Mouse (Mus musculus) MEL (cell line): ENCODE results near the gene Aak1. TPM values are rescaled to one million over a fixed set of nuclear protein-coding genes. Genes with fewer than 3 reads are reported as not detected.

Experiments used
- DNase-seq: peaks from one replicate; pipeline ENCODE4 v3.0.0; 2011; ENCODE audit warnings: low read depth, low spot score
- H3K27ac ChIP-seq: 2 replicates; pipeline ENCODE4 v1.5.1; 2012; ENCODE audit warnings: low read depth, mild to moderate bottlenecking, control low read depth, low read length, moderate library complexity; ENCODE audit not compliant: control insufficient read depth
- H3K27me3 ChIP-seq, 2 experiments: fragments of 150-350 bp in 1 of 2; sonication (generic) in 1 of 2; 2 replicates each; pipeline ENCODE4 v1.6.1; 2012; ENCODE audit warnings: low read length in 2 of 2, mild to moderate bottlenecking in 2 of 2, improper control_type of control experiment in 1 of 2, moderate library complexity in 1 of 2; ENCODE audit not compliant: insufficient read depth in 2 of 2, control insufficient read depth in 1 of 2
- H3K36me3 ChIP-seq, 2 experiments: 2 replicates each; pipeline ENCODE4 v1.6.1; 2012 to 2014; ENCODE audit warnings: low read length in 2 of 2, improper control_type of control experiment in 1 of 2, inconsistent platforms in 1 of 2, mild to moderate bottlenecking in 1 of 2; ENCODE audit not compliant: insufficient read depth in 2 of 2, control insufficient read depth in 1 of 2
- H3K4me1 ChIP-seq, 2 experiments: fragments of 150-350 bp in 1 of 2; sonication (generic) in 1 of 2; 2 replicates each; pipeline ENCODE4 v1.6.1; 2012; ENCODE audit warnings: low read length in 2 of 2, improper control_type of control experiment in 1 of 2, mild to moderate bottlenecking in 1 of 2; ENCODE audit not compliant: insufficient read depth in 2 of 2, control insufficient read depth in 1 of 2
- H3K4me3 ChIP-seq, 2 experiments: fragments of 150-350 bp in 1 of 2; sonication (generic) in 1 of 2; 2 replicates each; pipeline ENCODE4 v1.5.1; 2012; ENCODE audit warnings: low read depth in 2 of 2, low read length in 2 of 2, mild to moderate bottlenecking in 2 of 2, moderate library complexity in 2 of 2, control low read depth in 1 of 2, improper control_type of control experiment in 1 of 2; ENCODE audit not compliant: control insufficient read depth in 1 of 2, insufficient read depth in 1 of 2
- H3K79me2 ChIP-seq: 2 replicates; pipeline ENCODE4 v1.6.1; 2012; ENCODE audit warnings: mild to moderate bottlenecking, low read length, moderate library complexity; ENCODE audit not compliant: control insufficient read depth, poor library complexity, insufficient read depth
- H3K9ac ChIP-seq: 2 replicates; pipeline ENCODE4 v1.6.1; 2012; ENCODE audit warnings: low read depth, mild to moderate bottlenecking, control low read depth, low read length, moderate library complexity; ENCODE audit not compliant: control insufficient read depth, poor library complexity, severe bottlenecking
- H3K9me3 ChIP-seq: fragments of 150-350 bp; sonication (generic); replicated peaks from 2 replicates; pipeline ENCODE4 v1.6.1; 2012; ENCODE audit warnings: mild to moderate bottlenecking, low read length, improper control_type of control experiment, moderate library complexity; ENCODE audit not compliant: insufficient read depth
- CHD1 ChIP-seq: IDR thresholded peaks from 2 replicates; pipeline ENCODE4 v1.6.1; 2012; ENCODE audit warnings: low read depth, mild to moderate bottlenecking, inconsistent platforms, low read length, improper control_type of control experiment
- EP300 ChIP-seq, 2 experiments: IDR thresholded peaks; 2 replicates each; pipeline ENCODE4 v1.6.1; 2011; ENCODE audit warnings: improper control_type of control experiment in 2 of 2, low read length in 2 of 2, low read depth in 1 of 2, mild to moderate bottlenecking in 1 of 2
- ETS1 ChIP-seq: IDR thresholded peaks from 2 replicates; pipeline ENCODE4 v1.6.1; 2012; ENCODE audit warnings: low read depth, mild to moderate bottlenecking, inconsistent platforms, low read length, improper control_type of control experiment, moderate library complexity
- GABPA ChIP-seq: IDR thresholded peaks from 2 replicates; pipeline ENCODE4 v1.6.1; 2012; ENCODE audit warnings: low read depth, mild to moderate bottlenecking, inconsistent platforms, low read length, improper control_type of control experiment, moderate library complexity
- HCFC1 ChIP-seq: IDR thresholded peaks from 2 replicates; pipeline ENCODE4 v1.6.1; 2012; ENCODE audit warnings: low read depth, mild to moderate bottlenecking, inconsistent platforms, low read length, improper control_type of control experiment, moderate library complexity
- MAFK ChIP-seq: IDR thresholded peaks from 2 replicates; pipeline ENCODE4 v1.6.1; 2011; ENCODE audit warnings: low read depth, mild to moderate bottlenecking, low read length, improper control_type of control experiment, borderline replicate concordance
- MEF2A ChIP-seq: IDR thresholded peaks from 2 replicates; pipeline ENCODE4 v1.6.1; 2014; ENCODE audit warnings: low read depth, mild to moderate bottlenecking, inconsistent platforms, low read length, improper control_type of control experiment; ENCODE audit not compliant: poor library complexity, insufficient replicate concordance, severe bottlenecking; ENCODE audit errors: extremely low read depth
- NRF1 ChIP-seq: IDR thresholded peaks from 2 replicates; pipeline ENCODE4 v1.6.1; 2014; ENCODE audit warnings: low read depth, mild to moderate bottlenecking, inconsistent platforms, low read length, improper control_type of control experiment, moderate library complexity; ENCODE audit not compliant: poor library complexity, insufficient read depth, severe bottlenecking
- POLR2AphosphoS2 ChIP-seq: IDR thresholded peaks from 2 replicates; pipeline ENCODE4 v1.6.1; 2011; ENCODE audit warnings: low read length, improper control_type of control experiment
- RCOR1 ChIP-seq: IDR thresholded peaks from 2 replicates; pipeline ENCODE4 v1.6.1; 2012; ENCODE audit warnings: low read depth, mild to moderate bottlenecking, inconsistent platforms, low read length, improper control_type of control experiment
- TBP ChIP-seq: IDR thresholded peaks from 2 replicates; pipeline ENCODE4 v1.8.0; 2011; ENCODE audit warnings: low read depth, low read length, improper control_type of control experiment
- TCF12 ChIP-seq: IDR thresholded peaks from 2 replicates; pipeline ENCODE4 v1.6.1; 2014; ENCODE audit warnings: low read depth, mild to moderate bottlenecking, inconsistent platforms, low read length, improper control_type of control experiment, moderate library complexity
- USF1 ChIP-seq: IDR thresholded peaks from 2 replicates; pipeline ENCODE4 v1.6.1; 2014; ENCODE audit warnings: low read depth, mild to moderate bottlenecking, inconsistent platforms, low read length, improper control_type of control experiment, moderate library complexity
- USF2 ChIP-seq, 2 experiments: IDR thresholded peaks; 2 replicates each; pipeline ENCODE4 v1.6.1; 2011 to 2012; ENCODE audit warnings: improper control_type of control experiment in 2 of 2, low read length in 2 of 2, borderline replicate concordance in 1 of 2, inconsistent platforms in 1 of 2, low read depth in 1 of 2, mild to moderate bottlenecking in 1 of 2; ENCODE audit not compliant: insufficient read depth in 1 of 2
- ZMIZ1 ChIP-seq: IDR thresholded peaks from 2 replicates; pipeline ENCODE4 v1.6.1; 2012; ENCODE audit warnings: low read depth, mild to moderate bottlenecking, inconsistent platforms, low read length, improper control_type of control experiment, moderate library complexity
- polyA plus RNA-seq, 2 experiments: library from polyadenylated mRNA; stranded (reverse) in 1 of 2; unstranded in 1 of 2; fragments of >175 nt in 1 of 2; fragments of >200 nt in 1 of 2; gene quantifications; 2 replicates each; pipeline versions ENCODE4 v1.2.1 to v1.2.4; 2012; ENCODE audit warnings: low replicate concordance in 2 of 2, low read depth in 1 of 2; ENCODE audit not compliant: insufficient read length in 2 of 2, insufficient read depth in 1 of 2, missing spikeins in 1 of 2
- total RNA-seq: library from RNA; depleted of rRNA; stranded (reverse); fragments of 300-350 nt; gene quantifications from 2 replicates; pipeline ENCODE4 v1.2.3, GENCODE M21; 2012

Aak1 gene
- total and polyA plus RNA-seq, 3 experiments, result 6.4 to 353 (median 25.4) TPM

GRCm38 (mm10) chr6:86879314-86879713 is 30.0 kb downstream of the Aak1 start:
- peaks cover 2 to 28% of the 10 kb centered on the region in 2 experiments for H3K36me3 ChIP-seq
- no peak for TF ChIP-seq ZMIZ1
- TF ChIP-seq USF2 (IDR thresholded peaks at IDR 0.05; ENCODE audit: borderline replicate concordance in 1 of 2, insufficient read depth in 1 of 2, low read depth in 1 of 2, low read length in 2 of 2), result no peak
- TF ChIP-seq EP300 (IDR thresholded peaks at IDR 0.05; ENCODE audit: low read depth in 1 of 2, low read length in 2 of 2), result no peak
- no peak for TF ChIP-seq USF1
- TF ChIP-seq MEF2A, result no peak
- no peak for TF ChIP-seq POLR2AphosphoS2
- no peak for TF ChIP-seq TBP
- TF ChIP-seq GABPA, result no peak
- TF ChIP-seq ETS1, result no peak
- no peak for TF ChIP-seq CHD1
- no peak for TF ChIP-seq RCOR1
- TF ChIP-seq MAFK, result no peak
- TF ChIP-seq TCF12, result no peak
- DNase-seq, result no peak

GRCm38 (mm10) chr6:86884230-86884629 is 34.9 kb downstream of the Aak1 start:
- H3K27me3 ChIP-seq, result no peaks in the 10 kb centered on the region
- peak overlapping the region; percentile 8 to 19 for H3K4me3 ChIP-seq
- H3K9me3 ChIP-seq, result no peaks in the 10 kb centered on the region
- peak overlapping the region; percentile 90 for H3K27ac ChIP-seq
- no peak for TF ChIP-seq NRF1
- no peak for TF ChIP-seq GABPA
- TF ChIP-seq HCFC1, result 0 out of 2 replicates have a peak, but pooled peaks have one; percentile 9
- TF ChIP-seq, all 39 proteins: peak for 1
- Histone ChIP-seq H3K9ac (peak overlapping the region; percentile 49), H3K36me3 (peaks cover 5 to 46% of the 10 kb centered on the region in 2 experiments), H3K4me1 (peaks cover 26 to 41% of the 10 kb centered on the region in 2 experiments), H3K79me2 (peaks cover 10% of the 10 kb centered on the region)
- DNase-seq, result peak; percentile 21

More at GRCm38 (mm10) chr6:86879314-86879713, 30.0 kb downstream of the Aak1 start:
- Histone ChIP-seq H3K9ac (no peak overlapping the region), H3K27ac (no peak overlapping the region), H3K27me3 (no peaks in the 10 kb centered on the region), H3K79me2 (peaks cover 2% of the 10 kb centered on the region), H3K4me1 (peaks cover 17 to 28% of the 10 kb centered on the region in 2 experiments), H3K9me3 (no peaks in the 10 kb centered on the region), H3K4me3 (no peak overlapping the region)
